Mouse (Mus musculus): ENCODE data around the gene Gm9758. TPM values are rescaled to one million over a fixed set of nuclear protein-coding genes. Genes with fewer than 3 reads are reported as not detected.
"Not testable (repeated sequence)": the region's sequence is repeated elsewhere in the genome, so short reads cannot be mapped to it uniquely, and the experiment has no call there.

Gm9758 gene
- total RNA-seq (2021) = not detected

- DNase-seq; intact Hi-C loops (cut with DNase I): not testable (repeated sequence)
Observed at GRCm38 (mm10) chr5:14914799-14915198, at the start of gene Gm9758. Gene Gm9758, minus strand, starts transcription at chr5:14914899.

GRCm38 (mm10) chr5:14963821-14964220 is 49.1 kb upstream of the Gm9758 start:
- DNase-seq; intact Hi-C loops (cut with DNase I): not testable (repeated sequence)

DNA sequence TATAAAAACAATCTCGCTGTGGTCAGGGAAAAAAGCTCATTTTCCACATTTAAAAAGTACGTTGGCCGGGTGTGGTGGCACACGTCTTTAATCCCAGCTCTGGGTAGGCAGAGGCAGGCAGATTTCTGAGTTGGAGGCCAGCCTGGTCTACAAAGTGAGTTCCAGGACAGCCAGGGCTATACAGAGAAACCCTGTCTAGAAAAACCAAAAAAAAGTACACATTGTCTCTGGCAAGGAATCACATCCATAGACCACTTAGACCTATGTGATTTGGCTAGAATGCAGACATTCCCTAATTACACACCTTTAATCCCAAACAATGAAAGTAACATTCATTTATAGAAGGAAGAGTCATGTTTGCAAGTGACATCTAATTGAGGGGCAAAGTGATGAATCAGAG is 46.8 kb upstream of the Gm9758 start:
- intact Hi-C loops (cut with DNase I); DNase-seq: not testable (repeated sequence)

GRCm38 (mm10) chr5:14955928-14956706 is 41.4 kb upstream of the Gm9758 start:
- DNase-seq; intact Hi-C loops (cut with DNase I): not testable (repeated sequence)

GRCm38 (mm10) chr5:14953587-14953986 is 38.9 kb upstream of the Gm9758 start:
- intact Hi-C loops (cut with DNase I) = not testable (repeated sequence)

DNA sequence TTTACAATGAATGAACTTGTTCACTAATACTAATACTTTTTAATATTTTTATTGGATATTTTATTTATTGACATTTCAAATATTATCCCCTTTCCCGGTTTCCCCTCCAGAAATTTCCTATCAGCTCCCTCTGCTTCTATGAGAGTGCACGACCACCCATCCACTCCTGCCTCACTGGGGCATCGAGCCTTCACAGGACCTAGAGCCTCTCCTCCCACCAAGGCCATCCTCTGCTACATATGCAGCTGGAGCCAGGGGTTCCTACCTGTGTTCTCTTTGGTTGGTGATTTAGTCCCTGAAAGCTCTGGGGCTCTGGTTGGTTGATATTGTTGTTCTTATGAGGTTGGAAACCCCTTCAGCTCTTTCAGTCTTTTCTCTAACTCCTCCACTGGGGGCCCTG is 38.0 kb upstream of the Gm9758 start:
- intact Hi-C loops (cut with DNase I); DNase-seq: not testable (repeated sequence)

More at GRCm38 (mm10) chr5:14953587-14953986, 38.9 kb upstream of the Gm9758 start:
- DNase-seq = not testable (repeated sequence)

DNA sequence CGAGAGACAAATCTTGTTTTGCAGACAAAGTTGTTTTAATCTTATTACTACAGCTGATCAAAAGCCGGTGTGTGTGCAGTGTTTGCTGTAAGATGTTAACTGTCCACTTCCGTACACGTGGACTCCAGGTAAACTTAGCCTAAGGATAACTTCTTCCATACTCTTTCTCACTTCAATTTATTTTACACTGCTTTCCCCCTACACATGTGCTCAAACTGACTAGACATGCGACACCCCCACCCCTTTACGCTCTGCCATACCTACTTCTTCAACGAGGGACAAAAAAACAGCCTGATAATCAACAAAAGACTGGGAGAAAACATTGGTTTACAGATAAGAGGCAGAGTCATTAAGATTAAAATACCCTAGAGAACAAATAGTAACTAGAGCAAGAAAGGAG is 37.1 kb upstream of the Gm9758 start:
- intact Hi-C loops (cut with DNase I); DNase-seq: not testable (repeated sequence)

DNA sequence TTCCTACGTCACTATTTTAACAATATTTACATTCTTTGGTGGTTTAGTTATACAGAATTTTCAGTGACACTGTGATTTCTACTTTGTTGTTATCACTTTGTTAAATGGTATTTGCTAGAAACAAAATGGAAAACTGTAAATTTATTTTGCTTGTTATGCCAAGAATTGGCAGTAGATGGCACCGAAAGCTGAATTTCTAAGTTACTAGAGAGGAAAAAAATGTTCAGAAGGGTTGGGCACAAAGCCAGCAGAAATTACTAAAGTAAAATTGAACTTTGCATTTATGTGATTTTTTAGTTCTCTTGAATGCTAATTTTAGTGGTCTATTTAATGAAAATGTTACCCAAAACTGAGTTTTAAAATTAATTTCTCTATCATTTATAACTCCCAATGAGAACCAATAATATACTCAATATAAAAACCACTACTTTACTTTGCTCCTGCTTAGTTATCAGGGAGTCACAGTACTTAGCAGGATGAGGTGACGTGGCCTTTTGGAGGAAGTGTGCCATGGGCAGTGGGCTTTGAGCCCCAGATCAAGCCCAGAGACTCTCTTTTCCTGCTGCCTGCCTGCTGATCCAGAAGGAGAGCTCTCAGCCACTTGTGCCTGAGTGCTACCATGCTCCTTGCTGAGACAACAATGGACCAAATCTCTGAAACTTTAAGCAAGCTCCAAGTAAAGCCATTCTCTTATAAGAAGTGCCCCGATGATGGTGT is 32.9 kb upstream of the Gm9758 start:
- intact Hi-C loops (cut with DNase I); DNase-seq: not testable (repeated sequence)

DNA sequence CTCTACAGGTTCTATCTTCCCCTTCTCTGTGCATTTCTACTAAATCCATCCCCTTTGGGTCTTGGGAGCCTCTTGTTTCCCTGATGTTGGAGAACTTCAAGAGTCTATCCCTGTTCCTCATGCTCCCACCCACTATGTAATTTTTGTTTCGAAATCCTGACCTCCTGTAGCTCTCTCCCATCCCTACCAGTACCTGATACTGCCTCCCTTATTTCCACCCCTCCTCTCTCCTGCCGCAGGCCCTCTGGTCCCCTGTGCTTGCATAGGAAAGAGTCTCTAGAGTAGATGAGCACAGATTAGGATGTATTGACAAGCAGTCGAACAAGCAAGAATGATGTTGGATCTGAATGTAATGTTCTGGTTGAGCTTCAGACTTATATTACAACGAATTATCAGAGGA is 30.8 kb upstream of the Gm9758 start:
- intact Hi-C loops (cut with DNase I); DNase-seq: not testable (repeated sequence)

DNA sequence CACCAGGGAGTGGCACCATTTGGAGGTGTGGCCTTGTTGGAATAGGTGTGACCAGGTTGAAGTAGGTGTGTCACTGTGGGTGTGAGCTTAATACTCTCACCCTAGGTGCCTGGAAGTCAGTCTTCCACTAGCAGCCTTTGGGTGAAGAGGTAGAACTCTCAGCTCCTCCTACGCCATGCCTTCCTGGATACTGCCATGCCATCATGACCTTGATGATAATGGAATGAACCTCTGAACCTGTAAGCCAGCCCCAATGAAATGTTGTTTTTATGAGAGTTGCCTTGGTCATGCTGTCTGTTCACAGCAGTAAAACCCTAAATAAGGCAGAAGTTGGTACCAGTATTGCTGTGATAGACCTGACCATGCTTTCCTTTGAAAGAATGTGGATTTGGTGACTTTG is 26.3 kb upstream of the Gm9758 start:
- intact Hi-C loops (cut with DNase I); DNase-seq: not testable (repeated sequence)

GRCm38 (mm10) chr5:14938329-14938728 is 23.6 kb upstream of the Gm9758 start, which contains the start of gene Speer4e:
Gene Speer4e, minus strand, starts transcription at chr5:14938429.
- intact Hi-C loops (cut with DNase I); DNase-seq: not testable (repeated sequence)

- DNase-seq; intact Hi-C loops (cut with DNase I): not testable (repeated sequence)
Observed at GRCm38 (mm10) chr5:14933721-14934120, 19.0 kb upstream of the Gm9758 start.

DNA sequence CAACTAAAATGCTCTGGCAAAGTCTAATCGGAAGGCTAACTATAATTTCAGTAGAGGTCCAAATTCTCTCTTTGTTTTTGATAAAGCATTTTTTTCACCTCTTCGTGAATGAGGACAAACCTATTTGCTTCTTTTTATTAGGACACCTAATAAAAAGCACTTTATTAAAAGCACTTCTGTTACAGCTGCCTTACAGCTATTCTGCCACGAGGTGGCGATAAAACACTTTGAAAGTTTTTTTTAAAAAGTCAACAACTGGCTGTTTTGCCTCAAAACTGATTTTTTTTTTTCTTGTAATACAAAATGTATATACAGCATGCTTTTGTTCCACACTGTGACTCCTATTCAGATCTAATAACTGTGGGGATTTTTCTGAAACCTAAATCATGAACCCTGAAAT is 12.3 kb upstream of the Gm9758 start:
- intact Hi-C loops (cut with DNase I); DNase-seq: not testable (repeated sequence)

GRCm38 (mm10) chr5:14914361-14914760 is 338 bp downstream of the Gm9758 start:
- DNase-seq; intact Hi-C loops (cut with DNase I): not testable (repeated sequence)

DNA sequence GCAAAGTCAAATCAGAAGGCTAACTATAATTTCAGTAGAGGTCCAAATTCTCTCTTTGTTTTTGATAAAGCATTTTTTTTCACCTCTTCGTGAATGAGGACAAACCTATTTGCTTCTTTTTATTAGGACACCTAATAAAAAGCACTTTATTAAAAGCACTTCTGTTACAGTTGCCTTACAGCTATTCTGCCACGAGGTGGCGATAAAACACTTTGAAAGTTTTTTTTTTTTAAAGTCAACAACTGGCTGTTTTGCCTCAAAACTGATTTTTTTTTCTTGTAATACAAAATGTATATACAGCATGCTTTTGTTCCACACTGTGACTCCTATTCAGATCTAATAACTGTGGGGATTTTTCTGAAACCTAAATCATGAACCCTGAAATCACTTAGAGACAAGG is 11.2 kb downstream of the Gm9758 start:
- DNase-seq; intact Hi-C loops (cut with DNase I): not testable (repeated sequence)

DNA sequence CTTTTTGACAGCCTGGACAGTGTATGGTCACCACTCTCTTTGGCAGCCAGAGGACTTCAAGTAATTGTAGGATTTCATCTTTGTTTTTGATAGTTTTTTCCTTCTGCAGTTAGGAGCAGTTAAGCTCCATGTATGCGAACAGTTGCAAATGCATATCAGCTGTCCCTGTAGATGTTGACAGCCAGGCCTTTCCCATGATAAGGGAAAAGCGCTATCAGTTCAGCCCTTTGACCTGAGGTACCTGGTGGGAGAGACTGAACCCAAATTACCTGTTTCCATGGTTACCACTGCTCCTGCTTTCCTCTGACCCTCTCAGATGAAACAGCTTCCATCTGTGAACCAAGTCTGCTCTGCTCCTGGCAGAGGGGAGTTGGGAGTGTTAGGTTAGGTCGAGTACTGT is 22.5 kb downstream of the Gm9758 start:
- intact Hi-C loops (cut with DNase I) = no loop called here
- DNase-seq = no peak

- intact Hi-C loops (cut with DNase I) = not testable (repeated sequence)
- DNase-seq = peak; percentile 11 to 20
Observed at GRCm38 (mm10) chr5:14885291-14885690, 29.4 kb downstream of the Gm9758 start.
